Mouse (Mus musculus) limb, embryonic 11.5 days (tissue): Measurements from ENCODE around the gene Vmn1r114. TPM values are rescaled to one million over a fixed set of nuclear protein-coding genes. Genes with fewer than 3 reads are reported as not detected.
"Not testable (repeated sequence)": the region's sequence is repeated elsewhere in the genome, so short reads cannot be mapped to it uniquely, and the experiment has no call there.

ENCODE experiments used
- ATAC-seq: fragments of 200-750 bp; cut with Nextera tagmentation; 2 replicates; pipeline ENCODE4 v1.8.0; 2017; ENCODE audit warnings: low read depth; ENCODE audit not compliant: insufficient number of reproducible peaks, low FRiP score, low TSS enrichment
- DNase-seq: peaks from one replicate; pipeline ENCODE4 v3.0.0-alpha.2; 2015; ENCODE audit warnings: low spot score
- H3K27ac ChIP-seq: fragments of 300-500 bp; sonication (generic); replicated peaks from 2 replicates; pipeline ENCODE4 v1.5.1; 2014; ENCODE audit warnings: low read depth, mild to moderate bottlenecking, low read length
- H3K27me3 ChIP-seq: fragments of 300-500 bp; sonication (generic); 2 replicates; pipeline ENCODE4 v1.6.1; 2014; ENCODE audit warnings: mild to moderate bottlenecking, low read length, mixed read lengths; ENCODE audit not compliant: control insufficient read depth, insufficient read depth
- H3K36me3 ChIP-seq: fragments of 300-500 bp; sonication (generic); 2 replicates; pipeline ENCODE4 v1.6.1; 2014; ENCODE audit warnings: mild to moderate bottlenecking, low read length, moderate library complexity, mixed read lengths; ENCODE audit not compliant: control insufficient read depth, insufficient read depth
- H3K4me1 ChIP-seq: fragments of 300-500 bp; sonication (generic); 2 replicates; pipeline ENCODE4 v1.6.1; 2014; ENCODE audit warnings: low read length, mixed read lengths; ENCODE audit not compliant: control insufficient read depth, insufficient read depth
- H3K4me2 ChIP-seq: fragments of 300-500 bp; sonication (generic); 2 replicates; pipeline ENCODE4 v1.6.1; 2014; ENCODE audit warnings: low read depth, mild to moderate bottlenecking, moderate library complexity; ENCODE audit not compliant: severe bottlenecking
- H3K4me3 ChIP-seq: fragments of 300-500 bp; sonication (generic); 2 replicates; pipeline ENCODE4 v1.5.1; 2014; ENCODE audit warnings: low read depth, low read length
- H3K9ac ChIP-seq: fragments of 300-500 bp; sonication (generic); 2 replicates; pipeline ENCODE4 v1.6.1; 2014; ENCODE audit warnings: mild to moderate bottlenecking, low read length
- H3K9me3 ChIP-seq: fragments of 300-500 bp; sonication (generic); 2 replicates; pipeline ENCODE4 v1.6.1; 2016; ENCODE audit warnings: low read length; ENCODE audit not compliant: control insufficient read depth
- WGBS: fragments of 180-500 bp; shearing (Covaris S2); extraction: QIAGEN DNeasy Blood & Tissue Kit; methylation state at CpG from one replicate; pipeline ENCODE4 v1.1.7; 2014; 5-methylcytosine and 5-hydroxymethylcytosine counted together
- polyA plus RNA-seq: library from polyadenylated mRNA; unstranded; fragments of >200 nt; fragmentation: Nextera tagmentation; extraction: Ambion mirVana; gene quantifications from 2 replicates; pipeline ENCODE4 v1.2.1, GENCODE M21; 2014

The Vmn1r114 gene
- polyA plus RNA-seq, result not detected in 2 replicates

DNA sequence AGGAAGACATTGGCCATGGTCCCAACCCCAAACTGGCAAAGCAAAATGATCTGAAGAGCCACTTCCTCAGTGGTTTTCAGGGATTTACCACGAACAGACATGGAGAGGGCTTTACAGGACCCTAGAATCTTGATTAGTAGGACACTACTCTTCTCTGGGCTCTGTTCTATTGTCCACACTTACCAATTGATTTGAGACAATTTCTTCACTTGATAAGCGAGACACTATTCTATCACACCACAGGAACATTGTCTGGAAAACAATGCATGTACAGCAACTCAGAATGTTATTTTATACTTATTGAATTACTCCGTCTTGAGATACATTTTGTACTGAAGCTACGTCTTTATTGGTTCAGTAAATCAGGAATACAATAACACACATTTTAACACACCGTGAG lies at the start of gene Vmn1r114:
Vmn1r114 (minus strand) TSS at position 101 of the 400 bp plus-strand sequence.
- not testable (repeated sequence) for ATAC-seq
- WGBS, result no CpG with 5 or more reads among the region's 5 CpGs

DNA sequence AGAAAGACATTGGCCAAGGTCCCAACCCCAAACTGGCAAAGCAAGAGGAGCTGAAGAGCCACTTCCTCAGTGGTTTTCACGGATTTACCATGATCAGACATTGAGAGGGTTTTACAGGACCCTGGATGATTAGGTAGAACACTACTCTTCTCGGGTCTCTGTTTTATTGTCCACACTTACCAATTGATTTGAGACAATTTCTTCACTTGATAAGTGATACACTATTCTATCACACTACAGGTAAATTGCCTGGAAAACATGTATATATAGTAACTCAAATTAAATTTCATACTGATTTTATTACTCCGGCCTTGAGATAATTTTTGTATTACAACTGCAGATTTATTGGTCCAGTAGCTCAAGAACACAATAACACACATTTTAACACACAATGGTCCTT lies 32.9 kb upstream of the Vmn1r114 start, which contains the start of gene Vmn1r115:
Vmn1r115 (minus strand) TSS at position 101 of the 400 bp plus-strand sequence.
- not testable (repeated sequence) for H3K27me3 ChIP-seq, H3K9me3 ChIP-seq, H3K4me1 ChIP-seq, H3K9ac ChIP-seq, H3K27ac ChIP-seq, H3K4me3 ChIP-seq, DNase-seq, H3K36me3 ChIP-seq, H3K4me2 ChIP-seq, ATAC-seq
- WGBS, result 100% methylated on average over 1 of the region's 3 CpGs

More for the DNA sequence above, at the start of gene Vmn1r114:
- not testable (repeated sequence) for H3K36me3 ChIP-seq, H3K4me2 ChIP-seq, H3K4me1 ChIP-seq, H3K27me3 ChIP-seq, H3K27ac ChIP-seq, DNase-seq, H3K9ac ChIP-seq, H3K4me3 ChIP-seq, H3K9me3 ChIP-seq

DNA sequence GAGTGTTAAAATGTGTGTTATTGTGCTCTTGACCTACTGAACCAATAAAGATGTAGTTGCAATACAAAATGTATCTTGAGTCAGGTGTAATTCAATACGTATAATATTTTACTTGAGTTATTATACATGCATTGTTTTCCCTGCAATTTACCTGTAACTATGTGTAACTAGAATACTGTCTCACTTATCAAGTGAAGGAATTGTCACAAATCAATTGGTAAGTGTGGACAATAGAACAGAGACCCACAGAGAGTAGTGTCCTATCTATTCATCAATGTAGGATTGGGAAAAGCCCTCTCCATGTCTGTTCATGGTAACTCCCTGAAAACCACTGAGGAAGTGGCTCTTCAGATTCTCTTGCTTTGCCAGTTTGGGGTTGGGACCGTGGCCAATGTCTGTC lies 25.0 kb downstream of the Vmn1r114 start, which contains the start of gene Vmn1r113:
Vmn1r113 (plus strand) TSS at position 301 of the 400 bp plus-strand sequence.
- H3K4me2 ChIP-seq, DNase-seq, ATAC-seq, H3K27ac ChIP-seq, H3K4me3 ChIP-seq, H3K36me3 ChIP-seq, H3K4me1 ChIP-seq, H3K9ac ChIP-seq, H3K9me3 ChIP-seq, H3K27me3 ChIP-seq: not testable (repeated sequence)
- 66% methylated on average over 2 of the region's 2 CpGs for WGBS

DNA sequence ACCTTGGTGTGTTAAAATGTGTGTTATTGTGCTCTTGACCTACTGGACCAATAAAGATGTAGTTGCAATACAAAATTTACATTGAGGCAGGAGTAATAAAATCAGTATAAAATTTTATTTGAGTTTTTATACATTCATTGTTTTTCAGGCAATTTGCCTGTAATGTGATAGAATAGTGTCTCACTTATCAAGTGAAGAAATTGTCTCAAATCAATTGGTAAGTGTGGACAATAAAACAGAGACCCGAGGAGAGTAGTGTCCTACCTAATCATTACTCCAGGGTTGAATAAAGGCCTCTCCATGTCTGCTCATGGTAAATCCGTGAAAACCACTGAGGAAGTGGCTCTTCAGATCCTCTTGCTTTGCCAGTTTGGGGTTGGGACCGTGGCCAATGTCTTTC lies 41.1 kb downstream of the Vmn1r114 start, which contains the start of gene Vmn1r112:
Vmn1r112 (plus strand) TSS at position 301 of the 400 bp plus-strand sequence.
- H3K4me2 ChIP-seq, H3K36me3 ChIP-seq, DNase-seq, H3K27ac ChIP-seq, H3K9me3 ChIP-seq, H3K4me3 ChIP-seq, ATAC-seq, H3K4me1 ChIP-seq, H3K9ac ChIP-seq, H3K27me3 ChIP-seq: not testable (repeated sequence)
- WGBS, result no CpG with 5 or more reads among the region's 3 CpGs

Other genes starting within 250 kb of the Vmn1r114 start
- not detected in 2 replicates for gene Gm4141, start 235.9 kb downstream of the Vmn1r114 start, polyA plus RNA-seq
- not detected in 2 replicates for gene Gm4513, start 213.2 kb downstream of the Vmn1r114 start, polyA plus RNA-seq
- gene Vmn1r107, start 143.3 kb downstream of the Vmn1r114 start, polyA plus RNA-seq, result not detected in 2 replicates
- gene Vmn1r111, start 109.0 kb downstream of the Vmn1r114 start, polyA plus RNA-seq, result not detected in 2 replicates
- not detected in 2 replicates for gene Gm10668, start 81.6 kb downstream of the Vmn1r114 start, polyA plus RNA-seq
- gene Vmn1r112, start 41.0 kb downstream of the Vmn1r114 start, polyA plus RNA-seq, result not detected in 2 replicates
- gene Vmn1r113, start 24.9 kb downstream of the Vmn1r114 start, polyA plus RNA-seq, result not detected in 2 replicates
- gene Vmn1r115, start 32.8 kb upstream of the Vmn1r114 start, polyA plus RNA-seq, result not detected in 2 replicates
- gene Vmn1r116, start 60.1 kb upstream of the Vmn1r114 start, polyA plus RNA-seq, result not detected in 2 replicates
- gene Vmn1r117, start 71.9 kb upstream of the Vmn1r114 start, polyA plus RNA-seq, result not detected in 2 replicates
- gene Vmn1r118, start 100.2 kb upstream of the Vmn1r114 start, polyA plus RNA-seq, result not detected in 2 replicates
- gene Vmn1r119, start 200.3 kb upstream of the Vmn1r114 start, polyA plus RNA-seq, result not detected in 2 replicates
- gene Vmn1r120, start 241.6 kb upstream of the Vmn1r114 start, polyA plus RNA-seq, result not detected in 2 replicates